Mouse (Mus musculus) limb, embryonic 15.5 days (tissue): Measurements from ENCODE around the gene Csf1. TPM values are rescaled to one million over a fixed set of nuclear protein-coding genes. Genes with fewer than 3 reads are reported as not detected.
A peak's percentile ranks its signal among the peaks of the same experiment; 100 is the strongest.

Experiments used
- ATAC-seq: fragments of 200-750 bp; cut with Nextera tagmentation; 2 replicates; pipeline ENCODE4 v1.8.0; 2017; ENCODE audit warnings: low read depth, moderate TSS enrichment; ENCODE audit not compliant: insufficient number of reproducible peaks, low FRiP score, low TSS enrichment
- H3K27ac ChIP-seq: fragments of 300-500 bp; sonication (generic); 2 replicates; pipeline ENCODE4 v1.5.1; 2015; ENCODE audit warnings: moderate library complexity, mild to moderate bottlenecking, inconsistent platforms
- H3K27me3 ChIP-seq: fragments of 300-500 bp; sonication (generic); 2 replicates; pipeline ENCODE4 v1.6.1; 2015; ENCODE audit warnings: inconsistent platforms
- H3K36me3 ChIP-seq: fragments of 300-500 bp; sonication (generic); 2 replicates; pipeline ENCODE4 v1.6.1; 2015; ENCODE audit warnings: inconsistent platforms
- H3K4me1 ChIP-seq: fragments of 300-500 bp; sonication (generic); 2 replicates; pipeline ENCODE4 v1.6.1; 2015; ENCODE audit warnings: inconsistent platforms
- H3K4me2 ChIP-seq: fragments of 300-500 bp; sonication (generic); 2 replicates; pipeline ENCODE4 v1.6.1; 2015; ENCODE audit warnings: mild to moderate bottlenecking, inconsistent platforms
- H3K4me3 ChIP-seq: fragments of 300-500 bp; sonication (generic); 2 replicates; pipeline ENCODE4 v1.5.1; 2015; ENCODE audit warnings: mild to moderate bottlenecking, inconsistent platforms
- H3K9ac ChIP-seq: fragments of 300-500 bp; sonication (generic); 2 replicates; pipeline ENCODE4 v1.6.1; 2015; ENCODE audit warnings: inconsistent platforms
- H3K9me3 ChIP-seq: fragments of 300-500 bp; sonication (generic); 2 replicates; pipeline ENCODE4 v1.6.1; 2016; ENCODE audit warnings: inconsistent platforms
- WGBS: fragments of 180-500 bp; shearing (Covaris S2); methylation state at CpG from one replicate; pipeline ENCODE4 v1.1.7; 2015; 5-methylcytosine and 5-hydroxymethylcytosine counted together
- polyA plus RNA-seq: library from polyadenylated mRNA; unstranded; fragments of >200 nt; fragmentation: Nextera tagmentation; extraction: Ambion mirVana; gene quantifications from 2 replicates; pipeline ENCODE4 v1.2.1, GENCODE M21; 2015

Csf1 gene
- polyA plus RNA-seq, 1 experiment from 2014 or later: 17.0 TPM

- Histone ChIP-seq H3K9ac (no peak overlapping the region), H3K4me1 (peaks cover 37% of the 10 kb centered on the region), H3K36me3 (no peaks in the 10 kb centered on the region), H3K4me3 (no peak overlapping the region), H3K9me3 (no peaks in the 10 kb centered on the region), H3K27me3 (no peaks in the 10 kb centered on the region), H3K4me2 (no peak overlapping the region), H3K27ac (peak overlapping the region; percentile 92)
- no peak for ATAC-seq
- WGBS: 70% methylated on average over 5 of the region's 5 CpGs
These were observed 32.5 kb upstream of the Csf1 start for GRCm38 (mm10) chr3:107792736-107793135.

- H3K4me2 ChIP-seq: no peak overlapping the region
- ATAC-seq: no peak
- H3K27me3 ChIP-seq: no peaks in the 10 kb centered on the region
- no peaks in the 10 kb centered on the region for H3K36me3 ChIP-seq
- no peaks in the 10 kb centered on the region for H3K9me3 ChIP-seq
- H3K9ac ChIP-seq: no peak overlapping the region
- 87% methylated on average over 11 of the region's 11 CpGs for WGBS
- H3K27ac ChIP-seq: no peak overlapping the region
- no peak overlapping the region for H3K4me3 ChIP-seq
- peaks cover 50% of the 10 kb centered on the region for H3K4me1 ChIP-seq
These were observed 30.6 kb upstream of the Csf1 start for GRCm38 (mm10) chr3:107790766-107791303.

- Histone ChIP-seq H3K27ac (no peak overlapping the region), H3K27me3 (no peaks in the 10 kb centered on the region), H3K4me2 (no peak overlapping the region), H3K36me3 (no peaks in the 10 kb centered on the region), H3K9ac (no peak overlapping the region), H3K4me1 (peaks cover 50% of the 10 kb centered on the region), H3K4me3 (no peak overlapping the region), H3K9me3 (no peaks in the 10 kb centered on the region)
- WGBS: 81% methylated on average over 3 of the region's 3 CpGs
- ATAC-seq: no peak
These were observed 30.0 kb upstream of the Csf1 start for GRCm38 (mm10) chr3:107790227-107790626.

GRCm38 (mm10) chr3:107788885-107789284 is 28.6 kb upstream of the Csf1 start:
- Histone ChIP-seq H3K9me3 (no peaks in the 10 kb centered on the region), H3K27ac (no peak overlapping the region), H3K4me3 (no peak overlapping the region), H3K9ac (no peak overlapping the region), H3K36me3 (no peaks in the 10 kb centered on the region), H3K4me1 (peaks cover 47% of the 10 kb centered on the region), H3K4me2 (no peak overlapping the region), H3K27me3 (no peaks in the 10 kb centered on the region)
- no peak for ATAC-seq
- WGBS: 75% methylated on average over 3 of the region's 3 CpGs

GRCm38 (mm10) chr3:107787613-107788501 is 27.6 kb upstream of the Csf1 start:
- peak overlapping the region; percentile 18; the same call in 1 of the 2 replicates for H3K27ac ChIP-seq
- peaks cover 36% of the 10 kb centered on the region for H3K4me1 ChIP-seq
- H3K27me3 ChIP-seq: no peaks in the 10 kb centered on the region
- no peaks in the 10 kb centered on the region for H3K9me3 ChIP-seq
- ATAC-seq: no peak
- H3K9ac ChIP-seq: no peak overlapping the region
- no peak overlapping the region for H3K4me3 ChIP-seq
- 60% methylated on average over 15 of the region's 15 CpGs for WGBS
- no peak overlapping the region for H3K4me2 ChIP-seq
- no peaks in the 10 kb centered on the region for H3K36me3 ChIP-seq

- no peak overlapping the region for H3K4me3 ChIP-seq
- no peak for ATAC-seq
- H3K9me3 ChIP-seq: no peaks in the 10 kb centered on the region
- H3K36me3 ChIP-seq: no peaks in the 10 kb centered on the region
- WGBS: 27% methylated on average over 11 of the region's 11 CpGs
- H3K27ac ChIP-seq: 0 out of 2 replicates have a peak overlapping the region, but pooled peaks have one; percentile 19
- H3K27me3 ChIP-seq: no peaks in the 10 kb centered on the region
- peaks cover 36% of the 10 kb centered on the region for H3K4me1 ChIP-seq
- no peak overlapping the region for H3K4me2 ChIP-seq
- H3K9ac ChIP-seq: no peak overlapping the region
These were observed 26.8 kb upstream of the Csf1 start for GRCm38 (mm10) chr3:107786980-107787612.

- H3K4me1 ChIP-seq: peaks cover 36% of the 10 kb centered on the region
- no peak overlapping the region for H3K27ac ChIP-seq
- H3K4me2 ChIP-seq: no peak overlapping the region
- no peak for ATAC-seq
- WGBS: 85% methylated on average over 1 of the region's 1 CpGs
- no peaks in the 10 kb centered on the region for H3K9me3 ChIP-seq
- H3K27me3 ChIP-seq: no peaks in the 10 kb centered on the region
- no peak overlapping the region for H3K4me3 ChIP-seq
- H3K9ac ChIP-seq: no peak overlapping the region
- H3K36me3 ChIP-seq: no peaks in the 10 kb centered on the region
These were observed 26.1 kb upstream of the Csf1 start for GRCm38 (mm10) chr3:107786344-107786743.

- ATAC-seq: no peak
- 61% methylated on average over 4 of the region's 4 CpGs for WGBS
- Histone ChIP-seq H3K27me3 (no peaks in the 10 kb centered on the region), H3K27ac (no peak overlapping the region), H3K4me1 (peaks cover 36% of the 10 kb centered on the region), H3K4me3 (no peak overlapping the region), H3K4me2 (no peak overlapping the region), H3K9ac (no peak overlapping the region), H3K36me3 (no peaks in the 10 kb centered on the region), H3K9me3 (no peaks in the 10 kb centered on the region)
These were observed 25.3 kb upstream of the Csf1 start for GRCm38 (mm10) chr3:107785546-107785945.

- Histone ChIP-seq H3K4me2 (no peak overlapping the region), H3K36me3 (no peaks in the 10 kb centered on the region), H3K9ac (no peak overlapping the region), H3K4me3 (no peak overlapping the region), H3K27ac (no peak overlapping the region), H3K9me3 (no peaks in the 10 kb centered on the region), H3K27me3 (no peaks in the 10 kb centered on the region), H3K4me1 (peaks cover 19% of the 10 kb centered on the region)
- 89% methylated on average over 3 of the region's 3 CpGs for WGBS
- ATAC-seq: no peak
These were observed 23.0 kb upstream of the Csf1 start for GRCm38 (mm10) chr3:107783315-107783714.

- Histone ChIP-seq H3K9ac (no peak overlapping the region), H3K9me3 (no peaks in the 10 kb centered on the region), H3K4me3 (no peak overlapping the region), H3K27me3 (no peaks in the 10 kb centered on the region), H3K27ac (no peak overlapping the region), H3K36me3 (no peaks in the 10 kb centered on the region), H3K4me2 (no peak overlapping the region), H3K4me1 (0 out of 2 replicates have a peak, but pooled peaks cover 1% of the 10 kb centered on the region)
- no peak for ATAC-seq
- WGBS: 94% methylated on average over 5 of the region's 5 CpGs
These were observed 21.0 kb upstream of the Csf1 start for GRCm38 (mm10) chr3:107781304-107781703.

GRCm38 (mm10) chr3:107778016-107778415 is 17.7 kb upstream of the Csf1 start:
- Histone ChIP-seq H3K4me1 (peaks cover 19% of the 10 kb centered on the region), H3K4me2 (no peak overlapping the region), H3K27me3 (0 out of 2 replicates have a peak, but pooled peaks cover 4% of the 10 kb centered on the region), H3K9ac (no peak overlapping the region), H3K9me3 (no peaks in the 10 kb centered on the region), H3K4me3 (no peak overlapping the region), H3K27ac (no peak overlapping the region), H3K36me3 (no peaks in the 10 kb centered on the region)
- ATAC-seq: no peak
- WGBS: 86% methylated on average over 6 of the region's 6 CpGs

- Histone ChIP-seq H3K27ac (no peak overlapping the region), H3K4me2 (no peak overlapping the region), H3K4me1 (peaks cover 19% of the 10 kb centered on the region), H3K4me3 (no peak overlapping the region), H3K9me3 (no peaks in the 10 kb centered on the region), H3K27me3 (0 out of 2 replicates have a peak, but pooled peaks cover 4% of the 10 kb centered on the region), H3K9ac (no peak overlapping the region), H3K36me3 (no peaks in the 10 kb centered on the region)
- WGBS: 23% methylated on average over 3 of the region's 3 CpGs
- ATAC-seq: no peak
These were observed 16.0 kb upstream of the Csf1 start for GRCm38 (mm10) chr3:107776295-107776694.
